Mouse (Mus musculus): ENCODE measurements around the gene Galntl6.

GRCm38 (mm10) chr8:58253620-58254019 is 658.8 kb downstream of the Galntl6 start:
- TF ChIP-seq CTCF (IDR thresholded peaks at IDR 0.05; ENCODE audit: control insufficient read depth, insufficient read depth, low read length) (no peak), POLR2A (IDR thresholded peaks at IDR 0.05; ENCODE audit: borderline replicate concordance, control insufficient read depth, low read depth, low read length) (no peak)
